Comparison of ENCODE assay signal across 32 mouse cellular contexts in genomic region chr4:140741401-140741800, GRCm38 (mm10). TPM values are rescaled to one million over a fixed set of nuclear protein-coding genes. Genes with fewer than 3 reads are reported as not detected.
DNase-seq lines count a peak whose midpoint lies in the region; ATAC-seq lines count a peak whose summit lies in the region.
"Had no signal": no experiment of that assay in that cellular context is flagged by ENCODE, and none has a peak within 500 bp of the region (broad histone marks: within the 10 kb centered on the region; RNA-seq: fewer than 3 reads in every experiment).

No protein-coding gene starts in this region.

- H3K4me2 ChIP-seq in limb, embryonic 15.5 days = no peak overlapping the region
- no peak overlapping the region for H3K4me2 ChIP-seq in midbrain, embryonic 16.5 days (ENCODE audit: low read length)
- H3K4me2 ChIP-seq: hindbrain, embryonic 15.5 days; liver, embryonic 15.5 days; lung, embryonic 14.5 days; midbrain, embryonic 15.5 days; neural tube, embryonic 13.5 days had no signal

- ATAC-seq in limb, embryonic 15.5 days (ENCODE audit: insufficient number of reproducible peaks, low FRiP score, low TSS enrichment, low read depth) = 0 out of 2 replicates have a peak, but pooled peaks have one; percentile 12
- 0 out of 2 replicates have a peak, but pooled peaks have one; percentile 11 for ATAC-seq in common myeloid progenitor, adult 5-6 weeks (replicated peaks; ENCODE audit: low read depth, poor library complexity, severe bottlenecking)
- no peak for ATAC-seq in midbrain, embryonic 16.5 days
- ATAC-seq: activated CD4-positive, CD25-positive, alpha-beta regulatory T cell, adult 4 months; forebrain, embryonic 14.5 days; inflammation-experienced regulatory T-cells, adult 6 months; midbrain, embryonic 15.5 days had no signal

- WGBS in limb, embryonic 15.5 days = 82% methylated on average over 6 of the region's 6 CpGs
- WGBS in limb, embryonic 10.5 days = 86% methylated on average over 6 of the region's 6 CpGs
- WGBS in midbrain, embryonic 16.5 days = 86% methylated on average over 6 of the region's 6 CpGs

- H3K9ac ChIP-seq in limb, embryonic 15.5 days = no peak overlapping the region
- H3K9ac ChIP-seq in midbrain, embryonic 16.5 days (ENCODE audit: low read depth, low read length) = no peak overlapping the region
- H3K9ac ChIP-seq: hindbrain, embryonic 15.5 days; liver, embryonic 15.5 days; lung, embryonic 14.5 days; midbrain, embryonic 15.5 days; neural tube, embryonic 13.5 days had no signal

- H3K9me3 ChIP-seq in limb, embryonic 15.5 days = no peaks in the 10 kb centered on the region
- H3K9me3 ChIP-seq in limb, embryonic 10.5 days (replicated peaks) = no peaks in the 10 kb centered on the region
- no peaks in the 10 kb centered on the region for H3K9me3 ChIP-seq in midbrain, embryonic 16.5 days (replicated peaks; ENCODE audit: control insufficient read depth, low read length, poor library complexity, severe bottlenecking)
- H3K9me3 ChIP-seq: hindbrain, embryonic 10.5 days; hindbrain, embryonic 15.5 days; liver, embryonic 15.5 days; midbrain, embryonic 10.5 days; midbrain, embryonic 15.5 days; neural tube, embryonic 13.5 days had no signal

- H3K27ac ChIP-seq in limb, embryonic 15.5 days = no peak overlapping the region
- no peak overlapping the region for H3K27ac ChIP-seq in limb, embryonic 10.5 days
- no peak overlapping the region for H3K27ac ChIP-seq in midbrain, embryonic 16.5 days (ENCODE audit: low read length)
- H3K27ac ChIP-seq: hindbrain, embryonic 10.5 days; hindbrain, embryonic 15.5 days; liver, embryonic 15.5 days; midbrain, embryonic 15.5 days; neural tube, embryonic 13.5 days had no signal

- DNase-seq in limb, embryonic 10.5 days (ENCODE audit: low spot score) = no peak
- DNase-seq in thymus, postnatal 14 days = peak; percentile 37
- DNase-seq in thymus, postnatal 25 days = no peak
- no peak for DNase-seq in layer of hippocampus, adult 9-10 months (ENCODE audit: low spot score)
- DNase-seq: adrenal gland, adult 2 months; cerebellum, adult 8-10 months; cerebellum, postnatal 25 days; heart, postnatal 14 days; kidney, adult 11 months; kidney, postnatal 14 days; lung, embryonic 14.5 days had no signal

- no peaks in the 10 kb centered on the region for H3K27me3 ChIP-seq in limb, embryonic 15.5 days
- H3K27me3 ChIP-seq in limb, embryonic 10.5 days (ENCODE audit: low read depth, poor library complexity, severe bottlenecking) = no peaks in the 10 kb centered on the region
- no peaks in the 10 kb centered on the region for H3K27me3 ChIP-seq in midbrain, embryonic 16.5 days (ENCODE audit: control insufficient read depth, insufficient read depth, low read depth, low read length)
- H3K27me3 ChIP-seq: hindbrain, embryonic 15.5 days; midbrain, embryonic 15.5 days; neural tube, embryonic 13.5 days had no signal

- no peaks in the 10 kb centered on the region for H3K4me1 ChIP-seq in limb, embryonic 15.5 days
- H3K4me1 ChIP-seq in limb, embryonic 10.5 days = peaks cover 12% of the 10 kb centered on the region
- no peaks in the 10 kb centered on the region for H3K4me1 ChIP-seq in midbrain, embryonic 16.5 days (ENCODE audit: control insufficient read depth, insufficient read depth, low read length)
- H3K4me1 ChIP-seq: hindbrain, embryonic 15.5 days; liver, embryonic 15.5 days; midbrain, embryonic 15.5 days had no signal

- no peak overlapping the region for H3K4me3 ChIP-seq in limb, embryonic 15.5 days
- H3K4me3 ChIP-seq in limb, embryonic 10.5 days = no peak overlapping the region
- H3K4me3 ChIP-seq in midbrain, embryonic 16.5 days (ENCODE audit: low read depth, low read length) = no peak overlapping the region
- H3K4me3 ChIP-seq: hindbrain, embryonic 10.5 days; hindbrain, embryonic 15.5 days; liver, embryonic 15.5 days; midbrain, embryonic 10.5 days; midbrain, embryonic 15.5 days; neural tube, embryonic 13.5 days had no signal

- H3K36me3 ChIP-seq in limb, embryonic 15.5 days = no peaks in the 10 kb centered on the region
- no peaks in the 10 kb centered on the region for H3K36me3 ChIP-seq in limb, embryonic 10.5 days
- H3K36me3 ChIP-seq in midbrain, embryonic 16.5 days (ENCODE audit: control insufficient read depth, insufficient read depth, low read length) = no peaks in the 10 kb centered on the region
- H3K36me3 ChIP-seq: hindbrain, embryonic 10.5 days; hindbrain, embryonic 15.5 days; liver, embryonic 15.5 days; midbrain, embryonic 10.5 days; midbrain, embryonic 15.5 days; neural tube, embryonic 13.5 days had no signal

RNA-seq across cellular contexts. Expression of gene Padi6, which starts 1.0 kb away (rescaled TPM):
- polyA plus RNA-seq in limb, embryonic 15.5 days (2015; fragmentation: Nextera tagmentation; extraction: Ambion mirVana) = not detected in 2 replicates
- not detected in 2 replicates for polyA plus RNA-seq in limb, embryonic 10.5 days (2016; fragmentation: Nextera tagmentation; extraction: Ambion mirVana)
- not detected in 2 replicates for total RNA-seq in common myeloid progenitor, adult 5-6 weeks (2017)
- polyA plus RNA-seq in midbrain, embryonic 16.5 days (2015; fragmentation: Nextera tagmentation; extraction: Ambion mirVana) = not detected in 2 replicates
- total RNA-seq: adrenal gland, adult 2 months; gastrocnemius, adult 8-10 months; heart, postnatal 14 days; liver, adult 2 months; megakaryocyte progenitor cell, adult 5-6 weeks had no signal
- polyA plus RNA-seq: activated CD4-positive, CD25-positive, alpha-beta regulatory T cell, adult 4 months; adrenal gland, adult 2 months; embryonic facial prominence, embryonic 11.5 days; forebrain, embryonic 14.5 days; heart, embryonic 14.5 days; hindbrain, embryonic 10.5 days; hindbrain, embryonic 15.5 days; inflammation-experienced regulatory T-cells, adult 6 months; kidney, embryonic 14.5 days; liver, adult 2 months; liver, embryonic 15.5 days; lung, embryonic 14.5 days; neural tube, embryonic 13.5 days; stomach, embryonic 14.5 days had no signal

RNA-seq across cellular contexts. Expression of gene Padi4, which starts 32.6 kb away (rescaled TPM):
- 0.19 and 0.56 TPM in 2 replicates for polyA plus RNA-seq in limb, embryonic 15.5 days (2015; fragmentation: Nextera tagmentation; extraction: Ambion mirVana)
- polyA plus RNA-seq in limb, embryonic 10.5 days (2016; fragmentation: Nextera tagmentation; extraction: Ambion mirVana) = 0.08 TPM in 1 of 2 replicates, not detected in the other
- total RNA-seq in common myeloid progenitor, adult 5-6 weeks (2017) = 4.1 and 7.3 TPM in 2 replicates
- 0.20 and 0.25 TPM in 2 replicates for polyA plus RNA-seq in midbrain, embryonic 16.5 days (2015; fragmentation: Nextera tagmentation; extraction: Ambion mirVana)
- total RNA-seq: gastrocnemius, adult 8-10 months; layer of hippocampus, postnatal 14 days; left cerebral cortex, postnatal 10 days had no signal
- polyA plus RNA-seq: forebrain, embryonic 14.5 days had no signal

RNA-seq across cellular contexts. Expression of gene Rcc2, which starts 41.1 kb away (rescaled TPM):
- polyA plus RNA-seq in limb, embryonic 15.5 days (2015; fragmentation: Nextera tagmentation; extraction: Ambion mirVana) = 31.0 and 32.5 TPM in 2 replicates
- polyA plus RNA-seq in limb, embryonic 10.5 days (2016; fragmentation: Nextera tagmentation; extraction: Ambion mirVana) = 70.6 and 95.2 TPM in 2 replicates
- total RNA-seq in common myeloid progenitor, adult 5-6 weeks (2017) = 149 and 161 TPM in 2 replicates
- 9.7 and 11.5 TPM in 2 replicates for polyA plus RNA-seq in midbrain, embryonic 16.5 days (2015; fragmentation: Nextera tagmentation; extraction: Ambion mirVana)
